Comparison of ENCODE assay signal across 8 mouse cellular contexts in genomic region chr5:121833159-121833558, GRCm38 (mm10). TPM values are rescaled to one million over a fixed set of nuclear protein-coding genes. Genes with fewer than 3 reads are reported as not detected.
DNase-seq lines count a peak whose midpoint lies in the region; ATAC-seq and TF ChIP-seq lines count a peak whose summit lies in the region.
"Had no signal": no experiment of that assay in that cellular context is flagged by ENCODE, and none has a peak within 500 bp of the region (broad histone marks: within the 10 kb centered on the region; RNA-seq: fewer than 3 reads in every experiment).

No protein-coding gene starts in this region.

- peak overlapping the region; percentile 73; the same call in 1 of the 2 replicates for H3K27ac ChIP-seq in kidney, embryonic 14.5 days (ENCODE audit: low read depth, low read length)
- H3K27ac ChIP-seq in limb, embryonic 14.5 days (replicated peaks; ENCODE audit: low read depth, low read length) = no peak overlapping the region

- TF ChIP-seq POLR2A in limb, embryonic 14.5 days (IDR thresholded peaks at IDR 0.05; ENCODE audit: borderline replicate concordance, extremely low read depth, insufficient read depth, insufficient read length) = no peak

- no peaks in the 10 kb centered on the region for H3K9me3 ChIP-seq in kidney, embryonic 14.5 days (ENCODE audit: control insufficient read depth, low read length)
- peaks cover 10% of the 10 kb centered on the region for H3K9me3 ChIP-seq in G1E (replicated peaks)
- no peaks in the 10 kb centered on the region for H3K9me3 ChIP-seq in limb, embryonic 14.5 days (ENCODE audit: control insufficient read depth, low read length)

- H3K27me3 ChIP-seq in kidney, embryonic 14.5 days (ENCODE audit: control insufficient read depth, insufficient read depth, low read length) = no peaks in the 10 kb centered on the region
- H3K27me3 ChIP-seq in C2C12 (ENCODE audit: control insufficient read depth, insufficient read depth, insufficient read length) = no peaks in the 10 kb centered on the region
- no peaks in the 10 kb centered on the region for H3K27me3 ChIP-seq in G1E (ENCODE audit: insufficient read depth, low read length)
- H3K27me3 ChIP-seq in limb, embryonic 14.5 days (ENCODE audit: control insufficient read depth, insufficient read depth, low read length) = peaks cover 3% of the 10 kb centered on the region; the same call in 1 of the 2 replicates
- H3K27me3 ChIP-seq: Patski had no signal

- no peak for ATAC-seq in kidney, embryonic 14.5 days (ENCODE audit: low FRiP score, low TSS enrichment)
- ATAC-seq in G1E (ENCODE audit: extremely low read depth, insufficient number of reproducible peaks, low FRiP score, poor library complexity, severe bottlenecking) = no peak
- no peak for ATAC-seq in limb, embryonic 14.5 days (ENCODE audit: low FRiP score, low read depth)
- ATAC-seq: Patski had no signal

- peak overlapping the region; percentile 92 for H3K4me2 ChIP-seq in kidney, embryonic 14.5 days (replicated peaks; ENCODE audit: low read depth, low read length)
- peak overlapping the region; percentile 11; the same call in 1 of the 2 replicates for H3K4me2 ChIP-seq in limb, embryonic 14.5 days (replicated peaks; ENCODE audit: low read depth, low read length, severe bottlenecking)

- peak overlapping the region; percentile 9; the same call in 1 of the 2 replicates for H3K4me3 ChIP-seq in kidney, embryonic 14.5 days (ENCODE audit: low read length)
- H3K4me3 ChIP-seq in C2C12 (ENCODE audit: insufficient read depth, poor library complexity, severe bottlenecking) (no peak overlapping the region), G1E (ENCODE audit: low read depth, low read length) (peak overlapping the region; percentile 60; the same call in 1 of the 2 replicates)
- no peak overlapping the region for H3K4me3 ChIP-seq in limb, embryonic 14.5 days (replicated peaks; ENCODE audit: low read length)

- H3K79me2 ChIP-seq in C2C12 (ENCODE audit: control insufficient read depth, insufficient read depth) = peaks cover 85% of the 10 kb centered on the region

- peak overlapping the region; percentile 50 for H3ac ChIP-seq in C2C12 (ENCODE audit: control insufficient read depth, insufficient read length, low read depth)

- 73% methylated on average over 2 of the region's 2 CpGs for WGBS in kidney, embryonic 14.5 days
- 95% methylated on average over 2 of the region's 2 CpGs for WGBS in limb, embryonic 14.5 days

- peak overlapping the region; percentile 37; the same call in 1 of the 2 replicates for H3K9ac ChIP-seq in kidney, embryonic 14.5 days (ENCODE audit: low read depth, low read length)
- H3K9ac ChIP-seq in limb, embryonic 14.5 days (ENCODE audit: low read depth, low read length, severe bottlenecking) = no peak overlapping the region

- DNase-seq in kidney, adult 9 months = no peak
- DNase-seq in G1E (ENCODE audit: low spot score) = no peak
- DNase-seq in limb, embryonic 14.5 days (ENCODE audit: low spot score) = no peak
- DNase-seq in right cerebral cortex, adult 18-20 months = no peak
- DNase-seq in Muller cell, postnatal 12 days (ENCODE audit: inconsistent ontology term) = no peak

- H3K4me1 ChIP-seq in kidney, embryonic 14.5 days (ENCODE audit: control insufficient read depth, insufficient read depth, low read length) = peaks cover 48% of the 10 kb centered on the region
- peaks cover 65% of the 10 kb centered on the region for H3K4me1 ChIP-seq in G1E (ENCODE audit: insufficient read depth, low read depth, low read length)
- H3K4me1 ChIP-seq in limb, embryonic 14.5 days (ENCODE audit: control insufficient read depth, insufficient read depth, low read length) = peaks cover 45% of the 10 kb centered on the region

- H3K79me3 ChIP-seq in C2C12 (ENCODE audit: low read depth) = peaks cover 68% of the 10 kb centered on the region

- peaks cover 3% of the 10 kb centered on the region; the same call in 1 of the 2 replicates for H3K36me3 ChIP-seq in kidney, embryonic 14.5 days (ENCODE audit: control insufficient read depth, insufficient read depth, low read length)
- H3K36me3 ChIP-seq in C2C12 (ENCODE audit: control insufficient read depth, insufficient read depth) (peaks cover 37% of the 10 kb centered on the region), G1E (replicated peaks) (peaks cover 71% of the 10 kb centered on the region)
- peaks cover 6% of the 10 kb centered on the region; the same call in 1 of the 2 replicates for H3K36me3 ChIP-seq in limb, embryonic 14.5 days (ENCODE audit: control insufficient read depth, insufficient read depth, low read length)

- TF ChIP-seq CTCF in C2C12 (IDR thresholded peaks at IDR 0.05; ENCODE audit: control insufficient read depth, insufficient read depth, insufficient read length) (no peak), G1E (IDR thresholded peaks at IDR 0.05; ENCODE audit: low read depth, low read length) (no peak)

TF ChIP-seq in C2C12, 6 proteins besides CTCF, POLR2A, EP300 and RAD21:
- no peak for TF ChIP-seq FOSL1 (IDR thresholded peaks at IDR 0.05; ENCODE audit: insufficient read depth, low read length, poor library complexity, severe bottlenecking)
- no peak for TF ChIP-seq MAX (IDR thresholded peaks at IDR 0.05)
- TF ChIP-seq MYOD1 (IDR thresholded peaks at IDR 0.05; ENCODE audit: control insufficient read depth, insufficient read length, low read depth) = no peak
- TF ChIP-seq MYOG (IDR thresholded peaks at IDR 0.05; ENCODE audit: control insufficient read depth, extremely low read depth, insufficient read length) = no peak
- TF ChIP-seq USF1 (IDR thresholded peaks at IDR 0.05; ENCODE audit: low read depth) = no peak
- TF ChIP-seq CEBPB (IDR thresholded peaks at IDR 0.05; ENCODE audit: low read depth) = no peak

RNA-seq across cellular contexts. Expression of gene Sh2b3, which starts 4.3 kb away (rescaled TPM):
- 18.1 and 22.9 TPM in 2 replicates for polyA plus RNA-seq in kidney, embryonic 14.5 days (2014; fragmentation: Nextera tagmentation; extraction: Ambion mirVana)
- polyA plus RNA-seq in C2C12 (2012; fragmentation: generic; extraction: Trizol) (46.2 TPM), G1E (2012) (122 and 186 TPM in 2 replicates)
- total RNA-seq in G1E (2014; fragmentation: Nextera tagmentation) (20.4 and 25.7 TPM in 2 replicates), G1E (2017) (16.3 and 20.3 TPM in 2 replicates)
- polyA plus RNA-seq in limb, embryonic 14.5 days (2012; rRNA removed) = 24.1 and 34.9 TPM in 2 replicates
- polyA plus RNA-seq in limb, embryonic 14.5 days (2014; fragmentation: Nextera tagmentation; extraction: Ambion mirVana) = 18.5 and 19.7 TPM in 2 replicates

RNA-seq across cellular contexts. Expression of gene Pheta1, which starts 15.6 kb away (rescaled TPM):
- polyA plus RNA-seq in kidney, embryonic 14.5 days (2014; fragmentation: Nextera tagmentation; extraction: Ambion mirVana) = 16.1 and 22.6 TPM in 2 replicates
- polyA plus RNA-seq in C2C12 (2012; fragmentation: generic; extraction: Trizol) (12.9 TPM), G1E (2012) (13.3 and 17.6 TPM in 2 replicates)
- total RNA-seq in G1E (2014; fragmentation: Nextera tagmentation) (0.92 and 2.6 TPM in 2 replicates), G1E (2017) (2.5 and 2.6 TPM in 2 replicates)
- 30.1 and 40.2 TPM in 2 replicates for polyA plus RNA-seq in limb, embryonic 14.5 days (2012; rRNA removed)
- polyA plus RNA-seq in limb, embryonic 14.5 days (2014; fragmentation: Nextera tagmentation; extraction: Ambion mirVana) = 21.3 and 28.0 TPM in 2 replicates

Comparison
In these comparisons a context has a peak if more than half of its experiments do, and no peak if none do; other contexts are left out.
1. H3K4me3 ChIP-seq: peak in kidney, embryonic 14.5 days (single experiment) and G1E (single experiment); none in C2C12 (single experiment) and limb, embryonic 14.5 days (single experiment).